Mouse (Mus musculus): ENCODE measurements around the gene Lsm6.
A peak's percentile ranks its signal among the peaks of the same experiment; 100 is the strongest.

Lsm6 gene

DNA sequence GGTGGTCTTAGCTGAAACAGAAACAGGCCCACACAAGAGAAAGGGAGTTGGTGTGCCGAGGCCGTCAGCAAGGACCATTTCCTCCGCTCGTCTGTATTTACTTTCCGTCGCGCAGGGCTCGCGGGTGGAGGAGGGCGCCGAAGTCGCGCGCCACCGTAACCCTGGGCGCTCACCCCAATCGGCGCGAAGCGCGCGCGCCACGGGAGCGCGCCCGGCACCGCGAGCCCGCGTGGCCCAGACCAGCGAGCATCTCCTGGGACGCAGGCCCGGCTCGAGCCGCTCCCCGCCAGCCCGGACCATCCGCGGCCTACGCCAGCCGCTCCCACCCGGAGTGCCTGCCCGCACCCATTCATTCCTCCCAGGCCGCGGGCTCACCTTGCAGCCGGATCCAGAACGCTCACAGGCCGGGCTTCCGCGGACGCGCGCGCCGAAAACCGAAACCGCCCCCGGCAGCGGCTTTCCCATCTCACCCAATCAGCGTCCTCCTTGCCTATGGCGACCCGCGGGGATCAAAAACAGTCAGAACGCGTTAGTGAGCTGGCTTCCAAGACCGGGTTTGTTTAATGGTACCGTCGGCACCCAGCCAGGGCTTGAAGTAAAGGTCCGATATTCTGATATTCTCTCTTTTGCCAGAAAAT, at the start of gene Lsm6:
Gene Lsm6 (minus strand): TSS at position 468 of the 638 bp plus-strand sequence.
- peak; percentile 98 for DNase-seq

DNA sequence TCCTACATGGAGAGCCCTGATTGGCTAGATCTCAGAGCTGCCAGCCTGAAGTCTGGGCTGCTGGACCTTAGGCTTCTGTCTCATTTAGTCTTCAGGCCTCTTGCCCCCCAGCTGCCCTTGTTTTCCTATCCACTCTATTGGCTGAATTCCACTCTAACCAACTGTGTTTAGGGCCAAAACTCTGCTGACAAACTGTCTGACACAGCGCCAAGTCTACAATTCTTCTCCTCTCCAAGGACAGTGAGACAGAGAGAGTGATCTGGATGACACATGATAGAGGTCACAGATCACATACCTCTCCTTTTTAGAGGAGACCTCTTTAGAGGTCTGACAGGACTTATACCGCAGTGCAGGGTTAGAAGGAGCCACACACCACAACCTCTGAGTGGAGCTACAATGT, 46.1 kb upstream of the Lsm6 start:
- DNase-seq = no peak

DNA sequence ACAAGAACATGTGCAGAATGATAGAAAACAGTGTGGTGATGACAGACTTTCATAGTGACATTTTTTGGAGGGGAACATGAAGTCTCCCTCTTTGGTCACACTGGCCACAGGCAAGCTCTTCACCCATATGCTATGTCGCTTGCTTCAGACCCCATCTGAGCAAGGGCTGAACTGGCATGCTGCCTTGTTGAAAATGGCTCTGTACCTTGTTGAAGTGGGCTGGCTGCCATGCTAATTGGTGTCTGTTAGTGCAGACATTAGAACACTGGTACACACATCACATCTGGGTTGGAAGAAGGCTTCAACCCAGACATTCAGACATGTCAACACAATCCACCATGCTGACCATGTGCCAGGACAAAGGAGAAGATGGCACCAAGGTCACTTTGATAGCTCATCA, 42.1 kb upstream of the Lsm6 start:
- no peak for DNase-seq

DNA sequence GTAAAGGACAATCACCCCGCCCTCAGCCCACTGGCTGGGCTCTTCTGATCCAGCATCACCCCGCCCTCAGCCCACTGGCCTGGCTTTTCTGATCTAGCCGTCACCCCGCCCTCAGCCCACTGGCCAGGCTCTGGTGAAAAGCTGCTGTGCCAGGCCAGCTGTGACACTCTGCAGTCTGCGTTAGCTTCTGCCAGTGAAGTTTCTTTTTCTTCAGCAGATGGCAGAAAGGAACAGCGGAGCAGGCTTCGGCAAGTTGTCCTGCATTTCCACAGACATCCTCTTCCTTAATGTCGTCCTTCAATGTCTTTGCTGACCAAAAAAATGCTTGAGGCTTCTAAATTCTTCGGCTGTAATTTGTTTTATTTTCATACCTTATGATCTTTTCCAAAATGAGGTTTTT, 41.1 kb upstream of the Lsm6 start:
- DNase-seq = no peak

DNA sequence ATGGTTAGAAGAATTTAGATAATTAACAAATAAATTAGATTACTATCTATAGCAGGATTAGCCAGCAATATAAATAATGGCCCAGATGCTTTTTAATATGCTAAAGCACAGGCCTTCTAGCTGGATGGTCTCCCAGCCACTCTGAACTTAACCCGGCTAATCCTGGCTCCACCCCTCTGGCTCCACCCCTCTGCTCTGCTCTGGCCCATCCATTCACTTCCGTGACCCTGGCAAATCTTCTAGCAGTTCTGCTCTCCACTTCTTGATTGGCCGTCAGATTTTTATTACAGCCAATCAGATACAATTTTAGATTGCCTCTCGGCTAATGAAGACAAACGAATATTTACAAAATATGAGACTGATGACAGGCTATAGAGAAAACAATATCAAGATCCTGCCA, 39.8 kb upstream of the Lsm6 start:
- no peak for DNase-seq

DNA sequence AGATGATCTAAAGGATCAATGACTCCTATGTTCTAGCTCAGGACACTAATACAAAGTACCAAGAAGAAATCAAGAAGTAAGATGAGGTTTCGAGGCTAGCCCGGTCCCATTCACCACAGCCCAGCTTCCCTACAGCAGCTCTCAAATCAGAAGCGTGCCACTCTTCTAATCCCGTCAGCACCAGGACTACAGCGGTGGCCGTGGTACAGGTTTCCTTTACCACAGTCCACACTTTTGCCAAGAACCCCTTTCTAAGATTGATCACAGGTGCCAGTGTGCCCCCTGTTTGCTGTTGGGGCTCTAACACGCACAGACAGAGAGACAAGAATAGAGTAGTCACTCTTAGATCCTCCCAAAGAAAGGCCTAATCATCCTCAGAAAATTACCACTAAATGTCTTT, 36.5 kb upstream of the Lsm6 start:
- DNase-seq = no peak

DNA sequence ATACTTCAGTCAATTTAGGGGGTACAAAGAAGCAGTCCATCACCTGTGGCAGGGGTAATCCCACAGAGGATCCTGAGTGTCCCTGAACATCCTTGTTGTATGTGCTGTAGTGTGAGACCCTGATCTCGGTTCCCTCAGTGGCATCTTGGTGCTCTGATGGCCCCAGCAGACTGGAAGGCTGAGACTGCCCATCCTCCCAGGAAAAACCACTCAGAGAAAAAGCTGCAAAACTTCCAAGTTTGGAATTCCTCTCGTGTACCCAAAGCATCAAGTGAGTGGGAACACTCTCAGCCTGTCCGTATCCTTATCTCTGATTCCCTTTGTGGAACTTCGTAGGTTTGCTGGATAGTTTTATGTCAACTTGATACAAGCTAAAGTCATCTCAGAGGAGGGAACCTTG, 31.3 kb upstream of the Lsm6 start:
- no peak for DNase-seq

DNA sequence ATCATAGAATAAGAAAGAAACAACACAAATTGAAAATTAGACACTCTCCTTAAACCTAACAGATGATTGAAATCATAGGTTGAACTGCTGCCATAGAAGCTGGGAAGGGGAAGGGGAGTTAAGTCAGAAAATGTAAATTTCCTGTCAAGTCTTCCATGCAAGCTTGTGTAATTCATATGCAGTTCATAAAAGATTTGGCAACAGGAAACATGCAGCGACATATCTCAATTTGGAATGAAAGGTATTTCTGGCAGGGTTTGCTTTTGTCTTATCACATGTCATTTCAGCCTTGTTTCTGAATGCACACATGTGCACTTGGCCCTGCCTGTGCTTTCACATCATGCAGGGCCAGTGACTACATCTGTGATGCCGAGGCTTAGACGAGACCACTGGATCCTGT, 26.3 kb upstream of the Lsm6 start:
- DNase-seq = no peak

DNA sequence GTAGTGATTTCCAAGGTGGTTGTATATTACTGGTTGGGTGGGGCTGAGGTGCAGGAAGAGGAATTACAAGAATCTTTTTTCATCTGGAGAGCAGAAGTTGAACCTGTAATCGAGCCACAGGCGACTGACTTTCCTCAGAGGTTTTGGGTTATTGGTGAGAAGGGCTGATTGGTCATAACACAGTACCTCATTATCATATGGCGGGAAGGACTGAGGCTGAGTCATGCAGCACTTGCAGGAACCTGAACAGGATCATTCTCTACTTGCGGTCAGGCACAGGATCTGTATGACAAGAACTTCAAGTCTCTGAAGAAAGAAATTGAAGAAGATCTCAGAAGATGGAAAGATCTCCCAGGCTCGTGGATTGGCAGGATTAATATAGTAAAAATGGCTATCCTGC, 23.6 kb upstream of the Lsm6 start:
- DNase-seq = no peak

DNA sequence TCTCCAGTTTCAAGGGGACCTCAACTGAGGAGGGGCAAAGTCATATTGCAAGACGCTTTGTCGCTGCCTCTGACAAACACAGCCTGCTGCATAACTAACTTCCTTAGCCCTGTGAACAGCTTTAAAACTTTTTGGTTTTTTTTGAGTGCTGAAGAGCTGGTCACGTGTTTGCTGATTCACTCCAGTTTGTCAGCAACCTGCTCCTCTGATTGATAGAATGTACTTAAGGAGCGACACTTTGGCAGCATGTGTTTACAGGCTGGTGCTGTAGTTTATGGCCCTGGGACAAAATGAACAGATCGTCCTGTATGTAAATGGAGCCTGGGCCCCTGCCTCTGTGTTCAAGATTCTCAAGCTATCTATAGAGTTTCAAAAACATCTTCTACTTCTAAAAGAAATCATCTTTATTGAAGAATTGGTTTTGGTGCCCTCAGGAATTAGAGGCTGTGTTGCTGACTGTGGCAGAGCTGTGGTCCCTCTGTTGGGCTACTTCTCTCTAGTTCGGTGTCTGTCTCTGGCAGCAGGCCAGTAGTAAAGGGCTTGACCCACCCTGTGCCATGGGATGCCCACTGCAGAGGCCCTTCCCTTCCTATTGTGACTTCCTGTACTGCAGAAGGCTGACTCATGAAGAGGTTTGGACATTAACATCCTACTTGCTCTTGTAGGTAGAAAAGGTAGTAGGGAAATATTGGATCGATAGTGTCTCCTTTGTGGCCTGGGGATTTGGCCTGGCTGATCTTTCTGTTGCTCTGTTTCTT, 17.9 kb upstream of the Lsm6 start:
- DNase-seq = no peak

DNA sequence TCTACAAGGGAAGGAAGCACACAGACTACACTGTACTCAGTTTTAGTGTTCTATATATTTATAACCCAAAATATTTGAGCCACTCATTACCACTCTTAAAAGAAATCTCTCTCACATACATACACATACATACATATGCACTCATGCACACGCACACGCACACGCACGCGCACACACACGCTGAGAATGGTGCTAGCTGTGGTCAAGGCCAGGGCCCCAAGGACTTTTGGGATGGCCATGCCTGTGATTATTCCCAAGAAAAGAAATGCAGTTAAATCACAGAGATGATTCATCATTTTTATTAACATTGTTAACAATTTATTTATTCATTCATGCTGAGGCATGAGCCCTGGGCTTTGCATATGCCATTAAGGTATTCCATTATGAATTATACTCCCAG, 15.2 kb upstream of the Lsm6 start:
- DNase-seq = no peak

DNA sequence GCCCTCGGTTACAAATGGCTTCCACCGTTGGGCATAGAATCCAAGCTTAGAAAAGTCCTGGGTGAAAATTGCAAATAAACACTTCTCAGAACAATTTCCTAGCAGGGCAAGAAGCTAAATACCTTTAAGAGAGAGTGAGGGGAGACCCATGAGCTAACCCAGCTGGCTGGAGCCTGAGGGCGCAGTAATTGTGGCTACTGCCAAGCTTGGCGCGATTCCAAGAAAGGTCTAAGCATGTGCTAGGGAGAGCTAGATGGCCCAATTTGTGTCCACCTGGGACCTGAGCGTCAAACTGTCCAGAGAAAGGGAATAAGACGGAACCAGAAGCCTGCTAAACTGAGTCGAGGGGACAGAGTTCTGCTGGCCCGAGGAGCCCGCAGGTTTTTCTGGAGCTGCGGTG, 7.5 kb upstream of the Lsm6 start:
- no peak for DNase-seq

DNA sequence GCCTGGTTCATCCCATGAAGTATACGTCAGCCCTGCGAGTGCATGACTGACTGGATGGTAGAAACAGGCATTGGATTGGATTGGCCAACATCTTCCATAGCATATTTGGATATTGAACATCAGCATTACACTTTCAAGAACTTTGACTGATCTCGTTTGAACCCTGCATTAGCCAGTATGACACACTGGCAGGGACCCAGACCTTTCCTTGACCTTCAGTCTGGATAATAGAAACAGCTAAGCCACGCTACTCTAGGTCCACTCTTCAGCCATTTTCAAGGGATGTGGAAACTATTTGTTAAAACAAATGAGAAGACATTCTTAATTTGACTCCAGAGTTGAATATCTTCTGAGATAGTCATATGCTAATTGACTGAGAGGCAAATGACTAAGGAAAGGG, 3.6 kb upstream of the Lsm6 start:
- no peak for DNase-seq

DNA sequence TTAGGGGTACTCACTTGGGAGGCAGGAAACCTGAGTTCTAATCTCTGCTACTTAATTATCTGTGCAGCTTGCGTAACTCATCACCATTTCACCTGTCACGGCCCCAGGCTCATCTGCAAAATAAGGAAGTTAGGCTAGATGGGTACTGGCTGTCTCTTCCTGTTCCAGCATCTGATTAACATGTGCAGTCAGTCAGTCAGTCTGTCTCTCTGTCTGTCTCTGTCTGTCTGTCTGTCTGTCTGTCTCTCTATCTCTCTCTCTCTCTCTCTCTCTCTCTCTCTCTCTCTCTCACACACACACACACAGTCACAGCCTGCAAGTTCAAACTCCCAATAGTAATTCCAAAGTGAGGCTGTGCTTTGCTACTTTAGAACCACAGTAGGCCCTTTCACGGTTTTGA, 967 bp downstream of the Lsm6 start:
- peak; percentile 20 for DNase-seq

DNA sequence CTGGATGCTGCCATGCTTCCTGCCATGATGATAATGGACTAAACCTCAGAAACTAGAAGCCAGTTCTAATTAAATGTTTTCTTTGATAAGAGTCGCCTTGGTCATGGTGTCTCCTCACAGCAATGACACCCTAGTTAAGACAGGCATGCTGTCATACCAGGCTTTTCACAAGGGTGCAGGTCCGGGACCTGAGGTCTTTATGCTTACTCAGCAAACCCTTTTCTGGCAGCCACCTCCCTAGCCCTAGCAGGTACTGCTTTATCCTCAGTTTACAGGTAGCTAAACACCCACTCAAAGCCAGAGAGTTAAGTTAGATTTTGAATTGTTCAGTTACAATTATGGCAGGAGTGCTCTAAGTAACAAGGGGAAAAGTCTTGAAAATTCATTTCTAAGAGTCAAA, 6.2 kb downstream of the Lsm6 start:
- DNase-seq = no peak

DNA sequence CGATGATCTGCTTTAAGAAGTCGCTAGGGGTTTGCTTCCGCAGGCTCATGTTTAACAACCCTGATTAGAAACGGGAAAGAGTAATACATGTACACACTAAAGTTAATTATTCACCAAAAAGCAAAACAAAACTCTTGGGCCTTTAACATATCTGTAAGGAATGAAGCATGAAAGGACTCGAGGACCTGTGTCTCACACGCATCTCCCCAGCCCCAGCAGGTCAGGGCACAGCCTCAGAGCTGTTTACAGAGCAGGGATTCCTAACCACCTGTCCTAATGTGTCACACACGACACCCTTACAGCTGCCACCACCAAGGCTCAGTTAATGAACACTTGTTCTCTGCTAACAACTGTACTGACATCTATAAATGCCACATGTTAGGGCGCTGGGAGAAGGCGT, 7.9 kb downstream of the Lsm6 start:
- no peak for DNase-seq

DNA sequence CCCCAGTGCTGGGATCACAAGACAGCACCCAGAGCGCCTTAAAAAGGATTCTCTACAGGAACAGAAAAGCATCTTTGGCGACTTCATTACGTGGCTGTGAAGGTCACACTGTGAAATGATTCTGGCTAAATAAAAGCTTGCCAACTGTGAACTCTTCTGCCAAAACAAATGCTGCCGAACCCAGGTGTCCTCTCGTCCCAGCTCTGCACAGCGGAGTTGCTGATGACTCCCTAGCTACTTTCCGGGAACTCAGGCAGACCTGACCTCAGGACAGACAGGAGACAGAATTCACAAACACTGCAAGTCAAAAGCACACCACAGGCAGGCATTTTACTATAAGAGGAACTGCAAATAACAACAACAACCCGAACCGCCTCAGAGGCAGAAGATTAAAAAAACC, 8.5 kb downstream of the Lsm6 start:
- no peak for DNase-seq

DNA sequence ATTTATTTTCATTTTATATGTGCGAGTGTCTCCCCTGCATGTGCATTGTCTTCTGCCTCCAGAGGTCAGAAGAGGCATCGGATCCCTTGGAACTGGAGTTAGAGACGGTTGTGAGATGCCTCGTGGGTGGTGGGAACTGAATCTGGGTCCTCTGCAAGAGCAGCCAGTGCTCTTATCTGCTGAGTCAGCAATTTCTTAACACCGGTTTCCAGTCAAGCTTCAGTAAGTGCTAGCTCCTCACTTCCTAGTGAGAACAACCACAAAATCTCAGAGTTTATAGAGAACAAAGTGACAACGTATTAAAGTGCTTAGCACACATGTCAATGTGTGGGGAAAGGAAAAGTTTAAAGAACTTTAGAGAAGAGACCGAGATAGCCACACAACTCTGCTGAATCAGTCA, 9.2 kb downstream of the Lsm6 start:
- DNase-seq = no peak

DNA sequence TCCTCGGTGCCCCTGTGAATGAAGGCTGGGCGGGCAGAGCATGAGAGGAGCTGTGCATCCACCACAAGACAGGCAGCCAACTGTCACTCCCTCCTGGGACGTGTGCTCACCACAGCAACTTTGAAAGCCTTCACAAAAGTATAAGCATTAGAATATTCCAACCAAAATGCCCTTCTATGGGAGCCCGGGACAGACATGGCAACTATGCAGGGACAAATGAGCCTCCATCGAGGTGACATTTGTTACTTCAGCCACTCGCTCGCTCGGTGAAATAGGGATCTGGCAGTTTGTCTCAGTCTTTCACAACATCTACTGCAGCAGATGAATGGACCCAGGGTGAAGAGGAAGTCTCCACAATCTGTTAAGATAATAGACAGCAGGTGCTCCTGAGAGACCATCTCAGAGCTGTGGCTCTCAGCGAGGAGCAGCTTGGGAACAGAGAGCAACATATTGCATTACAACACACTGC, 10.7 kb downstream of the Lsm6 start:
- DNase-seq = peak; percentile 74

DNA sequence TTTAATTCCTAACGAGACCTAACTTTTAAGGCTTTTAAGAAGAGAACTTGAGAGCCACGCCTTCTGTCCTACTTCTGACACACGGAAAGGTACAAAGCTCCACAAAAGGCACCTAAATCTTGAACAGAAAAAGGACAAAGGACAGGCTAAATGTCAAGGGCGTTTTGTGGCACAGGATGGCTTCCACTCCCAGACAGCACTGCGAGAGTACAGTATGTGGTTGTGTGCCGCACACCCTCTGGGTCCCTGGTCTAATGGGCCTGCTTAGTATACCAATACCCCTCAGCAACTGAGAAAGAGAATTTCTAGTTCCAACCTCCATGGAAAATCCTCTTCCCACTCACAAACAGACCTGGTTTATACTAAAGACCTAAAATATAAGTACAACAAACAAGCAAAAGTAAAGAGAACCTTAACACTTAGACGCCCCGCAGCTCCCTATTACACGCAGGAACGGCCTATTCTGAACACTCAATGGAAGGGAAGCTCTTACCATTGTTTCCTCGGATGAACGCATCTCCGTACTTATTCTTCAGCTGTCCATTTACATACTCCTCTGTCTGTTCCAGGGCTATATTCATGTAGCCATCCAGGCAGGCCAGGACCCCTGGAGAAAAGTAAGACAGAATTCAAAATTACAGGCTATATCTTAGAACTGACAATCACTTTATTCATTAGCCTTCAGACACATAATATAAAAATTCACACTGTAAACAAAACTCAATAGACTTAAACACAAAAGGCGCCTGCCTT, 11.3 kb downstream of the Lsm6 start:
- no peak for DNase-seq

DNA sequence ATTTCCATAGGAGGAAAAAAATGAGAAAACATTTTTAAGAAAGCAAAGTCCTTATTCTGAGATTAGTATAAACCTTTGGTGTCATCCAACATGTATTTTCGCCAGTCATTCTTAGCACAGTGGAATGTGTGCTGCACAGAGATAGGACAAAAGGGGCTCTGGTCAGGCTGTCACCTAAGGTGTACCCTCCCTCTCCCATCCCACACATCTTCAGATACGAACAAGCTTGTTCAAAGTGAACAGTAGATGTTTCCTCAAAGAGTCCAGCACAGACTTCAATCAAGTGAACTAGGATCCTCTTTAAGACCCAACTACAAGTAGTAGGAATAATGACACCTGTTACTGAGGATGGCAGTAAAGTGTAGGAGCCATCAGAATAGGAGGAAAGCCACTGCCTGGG, 12.1 kb downstream of the Lsm6 start:
- DNase-seq = no peak

DNA sequence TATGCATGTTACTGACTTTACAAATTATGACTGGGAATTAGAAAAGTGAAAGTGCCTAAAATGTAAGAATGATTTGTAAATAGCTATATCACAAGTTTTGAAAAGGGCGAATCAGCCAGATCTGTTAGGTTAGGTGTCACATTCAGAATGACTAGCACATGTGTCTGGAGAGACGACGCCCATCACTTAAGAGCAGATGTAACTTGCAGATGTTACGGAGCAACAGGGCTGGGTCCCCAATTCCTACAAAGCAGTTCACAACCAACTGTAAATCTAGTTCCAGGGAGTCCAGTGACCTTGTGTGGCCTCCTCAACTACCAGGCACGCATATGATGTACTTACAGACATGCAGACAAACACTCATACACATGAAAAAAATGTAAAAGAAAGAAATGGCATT, 12.5 kb downstream of the Lsm6 start:
- no peak for DNase-seq

DNA sequence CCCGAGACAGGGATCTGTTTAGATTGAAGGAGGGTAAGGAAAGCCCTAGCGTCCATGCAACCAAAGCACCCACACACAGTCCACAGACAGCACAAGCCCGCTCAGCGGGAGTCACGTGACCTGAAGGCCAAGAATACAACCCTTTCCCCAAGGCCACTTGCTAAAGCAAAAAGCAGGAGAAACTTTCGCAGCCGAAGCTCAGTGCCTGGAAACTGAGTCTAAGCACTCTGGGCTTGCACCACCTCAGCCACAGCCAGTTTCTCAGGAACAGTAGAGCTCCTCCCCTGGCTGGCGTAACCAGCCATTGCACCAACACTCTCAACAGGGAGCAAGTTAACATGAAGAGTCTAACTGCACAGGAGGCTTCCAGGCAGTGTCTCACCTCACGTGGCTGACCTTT, 13.7 kb downstream of the Lsm6 start:
- DNase-seq = no peak

DNA sequence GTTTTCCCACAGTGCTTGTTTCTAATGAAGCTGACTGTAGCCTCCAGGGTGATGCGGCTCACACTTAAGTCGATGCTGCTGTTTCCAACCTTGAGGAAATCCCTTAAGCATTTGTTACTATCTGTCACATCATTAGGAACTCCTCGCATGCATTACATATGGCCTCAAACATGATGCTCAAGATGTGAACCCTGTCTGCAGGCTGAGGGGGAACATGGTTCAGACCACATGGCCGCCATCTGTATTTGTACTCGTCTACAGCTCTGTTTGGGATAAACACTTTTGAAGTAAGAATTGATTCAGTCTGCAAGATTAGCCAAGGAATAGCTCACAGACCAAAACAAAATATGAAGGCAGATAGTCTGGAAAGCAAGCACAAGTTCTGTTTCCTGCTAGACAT, 14.9 kb downstream of the Lsm6 start:
- no peak for DNase-seq

All from cerebellum, adult 9-10 months (tissue).